Mouse (Mus musculus) MEL (cell line): ENCODE results near the gene Adamtsl4. TPM values are rescaled to one million over a fixed set of nuclear protein-coding genes. Genes with fewer than 3 reads are reported as not detected.

ENCODE experiments used
- DNase-seq: peaks from one replicate; pipeline ENCODE4 v3.0.0; 2011; ENCODE audit warnings: low read depth, low spot score
- H3K27ac ChIP-seq: 2 replicates; pipeline ENCODE4 v1.5.1; 2012; ENCODE audit warnings: low read depth, mild to moderate bottlenecking, control low read depth, low read length, moderate library complexity; ENCODE audit not compliant: control insufficient read depth
- H3K27me3 ChIP-seq, 2 experiments: fragments of 150-350 bp in 1 of 2; sonication (generic) in 1 of 2; 2 replicates each; pipeline ENCODE4 v1.6.1; 2012; ENCODE audit warnings: low read length in 2 of 2, mild to moderate bottlenecking in 2 of 2, improper control_type of control experiment in 1 of 2, moderate library complexity in 1 of 2; ENCODE audit not compliant: insufficient read depth in 2 of 2, control insufficient read depth in 1 of 2
- H3K36me3 ChIP-seq, 2 experiments: 2 replicates each; pipeline ENCODE4 v1.6.1; 2012 to 2014; ENCODE audit warnings: low read length in 2 of 2, improper control_type of control experiment in 1 of 2, inconsistent platforms in 1 of 2, mild to moderate bottlenecking in 1 of 2; ENCODE audit not compliant: insufficient read depth in 2 of 2, control insufficient read depth in 1 of 2
- H3K4me1 ChIP-seq, 2 experiments: fragments of 150-350 bp in 1 of 2; sonication (generic) in 1 of 2; 2 replicates each; pipeline ENCODE4 v1.6.1; 2012; ENCODE audit warnings: low read length in 2 of 2, improper control_type of control experiment in 1 of 2, mild to moderate bottlenecking in 1 of 2; ENCODE audit not compliant: insufficient read depth in 2 of 2, control insufficient read depth in 1 of 2
- H3K4me3 ChIP-seq, 2 experiments: fragments of 150-350 bp in 1 of 2; sonication (generic) in 1 of 2; 2 replicates each; pipeline ENCODE4 v1.5.1; 2012; ENCODE audit warnings: low read depth in 2 of 2, low read length in 2 of 2, mild to moderate bottlenecking in 2 of 2, moderate library complexity in 2 of 2, control low read depth in 1 of 2, improper control_type of control experiment in 1 of 2; ENCODE audit not compliant: control insufficient read depth in 1 of 2, insufficient read depth in 1 of 2
- H3K79me2 ChIP-seq: 2 replicates; pipeline ENCODE4 v1.6.1; 2012; ENCODE audit warnings: mild to moderate bottlenecking, low read length, moderate library complexity; ENCODE audit not compliant: control insufficient read depth, poor library complexity, insufficient read depth
- H3K9ac ChIP-seq: 2 replicates; pipeline ENCODE4 v1.6.1; 2012; ENCODE audit warnings: low read depth, mild to moderate bottlenecking, control low read depth, low read length, moderate library complexity; ENCODE audit not compliant: control insufficient read depth, poor library complexity, severe bottlenecking
- H3K9me3 ChIP-seq: fragments of 150-350 bp; sonication (generic); replicated peaks from 2 replicates; pipeline ENCODE4 v1.6.1; 2012; ENCODE audit warnings: mild to moderate bottlenecking, low read length, improper control_type of control experiment, moderate library complexity; ENCODE audit not compliant: insufficient read depth
- BHLHE40 ChIP-seq: IDR thresholded peaks from 2 replicates; pipeline ENCODE4 v1.6.1; 2012; ENCODE audit warnings: low read depth, mild to moderate bottlenecking, inconsistent platforms, low read length, improper control_type of control experiment, borderline replicate concordance
- CHD1 ChIP-seq: IDR thresholded peaks from 2 replicates; pipeline ENCODE4 v1.6.1; 2012; ENCODE audit warnings: low read depth, mild to moderate bottlenecking, inconsistent platforms, low read length, improper control_type of control experiment
- ELF1 ChIP-seq: IDR thresholded peaks from 2 replicates; pipeline ENCODE4 v1.6.1; 2014; ENCODE audit warnings: low read depth, mild to moderate bottlenecking, inconsistent platforms, low read length, improper control_type of control experiment, moderate library complexity
- EP300 ChIP-seq, 2 experiments: IDR thresholded peaks; 2 replicates each; pipeline ENCODE4 v1.6.1; 2011; ENCODE audit warnings: improper control_type of control experiment in 2 of 2, low read length in 2 of 2, low read depth in 1 of 2, mild to moderate bottlenecking in 1 of 2
- GABPA ChIP-seq: IDR thresholded peaks from 2 replicates; pipeline ENCODE4 v1.6.1; 2012; ENCODE audit warnings: low read depth, mild to moderate bottlenecking, inconsistent platforms, low read length, improper control_type of control experiment, moderate library complexity
- GATA1 ChIP-seq: IDR thresholded peaks from 2 replicates; pipeline ENCODE4 v1.6.1; 2011; ENCODE audit warnings: low read depth, low read length, improper control_type of control experiment
- KAT2A ChIP-seq: conservative IDR thresholded peaks from 2 replicates; pipeline ENCODE4 v1.6.1; 2012; ENCODE audit warnings: low read depth, low read length, improper control_type of control experiment, inconsistent platforms
- MAFK ChIP-seq: IDR thresholded peaks from 2 replicates; pipeline ENCODE4 v1.6.1; 2011; ENCODE audit warnings: low read depth, mild to moderate bottlenecking, low read length, improper control_type of control experiment, borderline replicate concordance
- MAX ChIP-seq: IDR thresholded peaks from 2 replicates; pipeline ENCODE4 v1.6.1; 2011; ENCODE audit warnings: low read length, improper control_type of control experiment
- MYB ChIP-seq: IDR thresholded peaks from 2 replicates; pipeline ENCODE4 v1.6.1; 2011; ENCODE audit warnings: mild to moderate bottlenecking, low read depth, low read length, improper control_type of control experiment
- MYC ChIP-seq: IDR thresholded peaks from 2 replicates; pipeline ENCODE4 v1.6.1; 2011; ENCODE audit warnings: low read depth, mild to moderate bottlenecking, low read length, improper control_type of control experiment, moderate library complexity
- POLR2AphosphoS5 ChIP-seq: IDR thresholded peaks from 2 replicates; pipeline ENCODE4 v1.6.1; 2012; ENCODE audit warnings: low read depth, borderline replicate concordance, mild to moderate bottlenecking, inconsistent platforms, low read length, moderate library complexity, mixed read lengths
- RCOR1 ChIP-seq: IDR thresholded peaks from 2 replicates; pipeline ENCODE4 v1.6.1; 2012; ENCODE audit warnings: low read depth, mild to moderate bottlenecking, inconsistent platforms, low read length, improper control_type of control experiment
- SIN3A ChIP-seq: IDR thresholded peaks from 2 replicates; pipeline ENCODE4 v1.6.1; 2012; ENCODE audit warnings: low read length, improper control_type of control experiment, inconsistent platforms
- TAL1 ChIP-seq: IDR thresholded peaks from 2 replicates; pipeline ENCODE4 v1.6.1; 2012; ENCODE audit warnings: mild to moderate bottlenecking, inconsistent platforms, low read length, moderate library complexity, mixed read lengths
- TBP ChIP-seq: IDR thresholded peaks from 2 replicates; pipeline ENCODE4 v1.8.0; 2011; ENCODE audit warnings: low read depth, low read length, improper control_type of control experiment
- USF1 ChIP-seq: IDR thresholded peaks from 2 replicates; pipeline ENCODE4 v1.6.1; 2014; ENCODE audit warnings: low read depth, mild to moderate bottlenecking, inconsistent platforms, low read length, improper control_type of control experiment, moderate library complexity
- USF2 ChIP-seq, 2 experiments: IDR thresholded peaks; 2 replicates each; pipeline ENCODE4 v1.6.1; 2011 to 2012; ENCODE audit warnings: improper control_type of control experiment in 2 of 2, low read length in 2 of 2, borderline replicate concordance in 1 of 2, inconsistent platforms in 1 of 2, low read depth in 1 of 2, mild to moderate bottlenecking in 1 of 2; ENCODE audit not compliant: insufficient read depth in 1 of 2
- ZC3H11A ChIP-seq: IDR thresholded peaks from 2 replicates; pipeline ENCODE4 v1.6.1; 2012; ENCODE audit warnings: low read depth, mild to moderate bottlenecking, inconsistent platforms, low read length, improper control_type of control experiment
- ZMIZ1 ChIP-seq: IDR thresholded peaks from 2 replicates; pipeline ENCODE4 v1.6.1; 2012; ENCODE audit warnings: low read depth, mild to moderate bottlenecking, inconsistent platforms, low read length, improper control_type of control experiment, moderate library complexity
- polyA plus RNA-seq, 2 experiments: library from polyadenylated mRNA; stranded (reverse) in 1 of 2; unstranded in 1 of 2; fragments of >175 nt in 1 of 2; fragments of >200 nt in 1 of 2; gene quantifications; 2 replicates each; pipeline versions ENCODE4 v1.2.1 to v1.2.4; 2012; ENCODE audit warnings: low replicate concordance in 2 of 2, low read depth in 1 of 2; ENCODE audit not compliant: insufficient read length in 2 of 2, insufficient read depth in 1 of 2, missing spikeins in 1 of 2
- total RNA-seq: library from RNA; depleted of rRNA; stranded (reverse); fragments of 300-350 nt; gene quantifications from 2 replicates; pipeline ENCODE4 v1.2.3, GENCODE M21; 2012

Gene Adamtsl4
- total and polyA plus RNA-seq, 3 experiments = 0.27 to 0.88 TPM; not detected in 1

GRCm38 (mm10) chr3:95735071-95735670 lies 47.5 kb upstream of the Adamtsl4 start:
- H3K9me3 ChIP-seq = no peaks in the 10 kb centered on the region
- no peak overlapping the region for H3K27ac ChIP-seq
- H3K4me3 ChIP-seq = no peak overlapping the region
- no peak for DNase-seq
- H3K9ac ChIP-seq = no peak overlapping the region
- H3K27me3 ChIP-seq = no peaks in the 10 kb centered on the region
- peaks cover 13 to 34% of the 10 kb centered on the region in 2 experiments for H3K4me1 ChIP-seq
- TF ChIP-seq CHD1 (no peak), RCOR1 (no peak), ZC3H11A (no peak), BHLHE40 (no peak), MYB (no peak), USF2 (IDR thresholded peaks at IDR 0.05; ENCODE audit: borderline replicate concordance in 1 of 2, insufficient read depth in 1 of 2, low read depth in 1 of 2, low read length in 2 of 2) (no peak), ZMIZ1 (no peak), GATA1 (no peak), USF1 (no peak), MYC (no peak), GABPA (no peak), POLR2AphosphoS5 (no peak), ELF1 (no peak), SIN3A (no peak), MAFK (no peak), MAX (no peak), TBP (no peak), EP300 (IDR thresholded peaks at IDR 0.05; ENCODE audit: low read depth in 1 of 2, low read length in 2 of 2) (no peak), KAT2A (no peak)
- peaks cover 0 to 31% of the 10 kb centered on the region in 2 experiments; a peak in 2 of 4 replicates for H3K36me3 ChIP-seq
- H3K79me2 ChIP-seq = no peaks in the 10 kb centered on the region

GRCm38 (mm10) chr3:95734092-95734702 lies 46.5 kb upstream of the Adamtsl4 start:
- no peaks in the 10 kb centered on the region for H3K27me3 ChIP-seq
- TF ChIP-seq BHLHE40 (no peak), EP300 (IDR thresholded peaks at IDR 0.05; ENCODE audit: low read depth in 1 of 2, low read length in 2 of 2) (peak in 1 of 2 experiments; percentile 24; a peak in 1 of 4 replicates), TAL1 (peak; percentile 34; the same call in 1 of the 2 replicates)
- H3K9ac ChIP-seq = no peak overlapping the region
- H3K9me3 ChIP-seq = no peaks in the 10 kb centered on the region
- peaks cover 0 to 24% of the 10 kb centered on the region in 2 experiments; a peak in 2 of 4 replicates for H3K36me3 ChIP-seq
- H3K4me3 ChIP-seq = no peak overlapping the region
- H3K79me2 ChIP-seq = no peaks in the 10 kb centered on the region
- peaks cover 13 to 27% of the 10 kb centered on the region in 2 experiments for H3K4me1 ChIP-seq
- H3K27ac ChIP-seq = peak overlapping the region; percentile 30
- DNase-seq = peak; percentile 83
